Mouse (Mus musculus): Measurements from ENCODE around the gene Dctn2. TPM values are rescaled to one million over a fixed set of nuclear protein-coding genes. Genes with fewer than 3 reads are reported as not detected.

The Dctn2 gene
- 74.6 TPM for polyA plus RNA-seq (2017; shearing (Covaris generic))

DNA sequence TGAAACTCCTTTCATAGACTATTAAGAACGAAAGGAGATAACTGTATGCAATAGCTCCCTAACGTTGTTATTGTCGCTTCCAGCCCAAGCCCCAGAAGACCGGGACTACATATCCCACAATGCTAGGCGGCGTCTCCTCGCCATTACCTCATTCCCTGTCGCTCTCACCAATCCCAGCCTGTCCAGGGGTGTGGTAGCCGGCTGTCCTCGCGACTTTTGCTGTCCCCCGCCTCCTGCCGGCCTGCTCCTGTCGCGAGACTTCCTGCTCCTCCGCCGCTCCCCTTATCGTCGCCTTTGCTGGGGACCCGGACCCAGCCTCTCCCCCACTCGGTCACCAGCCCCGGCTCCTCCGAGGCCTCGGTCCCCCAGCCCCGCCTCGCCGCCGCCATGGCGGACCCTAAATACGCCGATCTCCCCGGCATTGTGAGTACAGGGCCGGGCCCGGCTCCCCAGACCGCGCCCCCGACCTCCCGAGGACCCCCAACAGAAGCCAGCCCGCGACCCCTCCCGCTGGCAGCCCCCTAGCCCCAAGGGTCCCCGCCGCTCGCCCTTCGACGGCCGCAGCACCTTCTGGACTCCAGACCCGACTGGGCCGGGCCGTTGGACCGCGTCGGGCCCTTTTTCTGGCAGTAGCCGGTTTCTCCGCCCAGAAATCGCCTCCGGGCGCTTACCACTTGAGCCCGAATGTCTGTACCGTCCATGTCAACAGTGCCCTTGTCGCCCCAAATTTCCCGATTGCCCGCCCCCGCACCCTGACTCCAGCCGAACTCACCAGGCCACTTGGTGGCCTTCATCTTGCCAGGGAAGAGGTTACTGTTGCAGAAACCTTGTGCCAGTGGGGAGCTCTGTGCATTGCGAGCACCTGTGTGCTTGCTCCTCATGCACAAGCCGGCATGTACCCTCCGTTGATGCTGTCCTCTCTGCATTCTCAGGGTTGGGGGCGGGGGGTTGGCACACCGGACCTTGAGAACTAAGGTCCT, at the start of gene Dctn2:
Dctn2 (plus strand) TSS at position 257 of the 980 bp plus-strand sequence.

DNA sequence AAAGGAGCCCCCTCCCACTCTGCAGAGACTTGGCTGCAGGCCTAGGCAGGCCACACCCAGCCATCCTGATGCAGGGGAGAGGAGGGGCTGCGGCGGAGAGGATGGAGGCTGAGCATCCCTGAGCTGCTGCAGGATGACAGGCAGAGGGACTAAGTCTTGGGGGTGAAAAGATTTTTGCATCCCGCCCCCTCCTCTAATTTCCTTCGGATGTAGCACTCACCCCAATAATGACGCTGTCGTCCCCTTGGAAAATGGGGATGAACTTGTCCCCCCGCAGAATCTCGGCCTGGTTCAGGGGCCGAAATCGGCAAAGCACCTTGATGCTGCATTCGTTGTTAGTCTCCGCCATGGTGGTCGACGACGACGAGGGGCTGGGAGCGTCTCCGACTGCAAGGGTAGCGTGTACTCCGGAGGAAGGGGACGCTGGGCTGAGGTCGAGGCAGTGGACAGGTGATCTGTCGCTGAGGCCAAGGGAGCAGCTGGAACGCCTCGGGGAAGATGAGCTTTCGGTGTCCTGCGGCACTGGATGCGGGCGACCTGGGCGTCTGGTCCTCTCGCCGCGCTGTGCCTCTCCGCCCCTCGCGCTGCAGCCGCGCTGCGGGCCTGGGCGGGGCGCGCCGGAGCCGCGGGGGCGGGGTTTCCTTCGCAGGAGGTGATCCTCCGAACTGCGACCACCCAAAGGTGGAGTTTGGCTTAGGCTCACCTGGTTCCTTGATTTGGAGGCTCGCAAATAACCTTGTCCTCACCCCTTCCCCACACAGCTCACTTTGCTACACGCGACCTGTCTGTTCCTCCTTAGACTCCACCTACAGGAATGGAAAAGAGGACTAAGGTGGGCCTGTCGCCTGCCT, 3.4 kb upstream of the Dctn2 start, which contains the start of gene Kif5a:
Kif5a (minus strand) TSS at position 801 of the 851 bp plus-strand sequence.

DNA sequence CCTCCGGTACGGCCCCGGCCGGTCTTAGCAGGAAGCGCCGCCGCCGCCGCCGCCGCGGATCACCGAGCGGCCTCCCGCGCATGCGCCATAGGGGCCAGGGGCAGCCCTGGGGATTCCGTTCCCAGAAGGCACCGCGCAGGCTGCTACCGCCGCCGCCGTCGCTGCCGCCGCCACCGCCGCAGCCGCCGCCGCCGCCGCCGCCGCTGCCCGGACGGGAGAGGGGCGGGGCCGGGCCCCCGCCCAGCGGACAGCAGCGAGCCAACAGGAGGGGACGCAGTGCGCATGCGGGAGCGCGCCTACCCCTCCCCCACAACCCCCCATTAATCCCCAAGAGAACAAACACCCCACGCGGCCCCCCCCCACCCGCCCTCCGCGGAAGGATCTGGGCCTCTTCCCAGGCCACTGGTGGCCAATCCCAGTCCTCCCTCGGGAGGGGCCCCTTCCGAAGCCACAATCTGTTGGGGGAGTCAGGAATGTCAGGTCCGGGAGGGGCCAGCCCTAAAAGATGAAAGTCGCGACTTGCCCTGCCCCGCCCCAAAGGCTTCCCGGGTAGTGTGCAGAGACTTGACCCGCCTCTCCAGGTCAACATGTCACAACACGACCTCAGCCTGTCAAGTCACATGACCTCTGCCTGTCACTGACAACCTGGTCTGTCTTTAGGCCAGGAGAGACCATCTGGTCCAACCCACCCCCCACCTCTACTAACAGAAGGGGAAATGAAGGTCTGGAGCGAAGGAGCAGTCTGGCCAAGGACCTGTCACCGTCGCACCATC, 22.8 kb downstream of the Dctn2 start, which contains the start of gene Mbd6:
Mbd6 (minus strand) TSS at position 219 of the 773 bp plus-strand sequence.

DNA sequence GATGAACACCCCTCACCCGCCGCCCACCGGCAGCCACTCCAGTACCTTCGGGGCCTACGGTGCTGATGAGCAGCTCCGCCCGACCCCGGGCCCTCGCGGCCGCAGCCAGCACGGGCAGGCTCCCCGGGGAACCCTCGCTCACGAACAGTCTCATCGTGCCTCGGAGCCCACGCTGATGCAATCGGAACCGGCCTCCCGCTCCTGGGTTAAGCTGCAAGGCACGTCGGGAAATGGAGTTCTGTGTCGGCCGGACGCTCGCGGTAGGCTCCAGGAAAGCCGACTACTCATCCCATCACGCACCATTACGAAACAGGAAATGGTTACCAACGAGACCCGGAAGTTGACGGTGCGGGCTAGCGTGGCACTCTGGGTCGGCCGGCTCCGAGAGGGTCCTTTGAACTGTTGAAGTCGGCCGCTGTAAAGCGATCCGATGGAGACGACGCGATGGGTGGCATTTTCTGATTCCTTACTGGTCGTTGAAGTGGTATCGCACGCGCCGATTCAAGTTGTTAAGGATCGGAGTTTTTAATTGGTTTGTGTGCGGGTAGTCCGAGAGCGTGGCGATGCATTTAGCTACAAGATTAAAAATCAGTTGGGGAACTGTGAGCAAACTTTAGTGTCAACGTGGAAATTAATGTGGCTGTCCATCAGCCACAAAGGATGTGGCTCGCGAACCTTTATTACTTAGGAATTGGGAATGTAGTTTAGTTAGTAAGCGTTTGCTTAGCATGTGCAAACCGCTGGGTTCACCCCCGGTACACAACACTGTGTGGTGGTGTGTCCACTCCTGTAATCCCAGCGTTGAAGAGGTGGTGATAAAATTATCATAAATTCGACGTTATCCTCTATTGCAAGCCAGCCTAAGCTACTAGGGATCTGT, 45.5 kb downstream of the Dctn2 start, which contains the start of gene Mars:
Mars (minus strand) TSS at position 311 of the 880 bp plus-strand sequence.

DNA sequence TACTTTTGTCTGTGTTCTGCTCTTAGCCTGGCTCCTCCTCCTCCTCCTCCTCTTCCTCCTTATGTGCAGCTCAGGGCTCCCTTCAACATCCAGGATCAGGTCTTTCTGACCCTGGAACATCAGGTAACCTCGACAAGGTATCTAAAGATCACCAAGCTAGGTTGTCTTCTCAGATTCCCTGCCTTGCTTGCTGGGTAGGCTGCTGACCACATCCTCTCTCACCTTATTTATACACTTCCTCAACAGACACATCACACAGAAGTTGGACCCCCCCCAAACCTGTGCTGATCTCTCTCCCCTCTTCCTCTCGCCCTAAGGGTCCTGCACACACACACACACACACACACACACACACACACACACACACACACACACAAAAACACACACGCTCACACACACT, 55.5 kb downstream of the Dctn2 start, which contains the start of gene Arhgap9:
Arhgap9 (plus strand) TSS at position 344 of the 400 bp plus-strand sequence.

Other genes with a start within 250 kb of the Dctn2 start
- gene Tsfm, start 235.5 kb upstream of the Dctn2 start, polyA plus RNA-seq (2017; shearing (Covaris generic)) = 21.6 TPM
- gene Mettl1, start 225.0 kb upstream of the Dctn2 start, polyA plus RNA-seq (2017; shearing (Covaris generic)) = 12.8 TPM
- gene Eef1akmt3, start 224.9 kb upstream of the Dctn2 start, polyA plus RNA-seq (2017; shearing (Covaris generic)) = 0.41 TPM
- gene Cyp27b1, start 218.1 kb upstream of the Dctn2 start, polyA plus RNA-seq (2017; shearing (Covaris generic)) = not detected
- gene March9, start 206.2 kb upstream of the Dctn2 start, polyA plus RNA-seq (2017; shearing (Covaris generic)) = 1.2 TPM
- gene Cdk4, start 202.8 kb upstream of the Dctn2 start, polyA plus RNA-seq (2017; shearing (Covaris generic)) = 125 TPM
- 110 TPM for gene Tspan31, start 196.1 kb upstream of the Dctn2 start, polyA plus RNA-seq (2017; shearing (Covaris generic))
- gene Agap2, start 191.1 kb upstream of the Dctn2 start, polyA plus RNA-seq (2017; shearing (Covaris generic)) = 19.0 TPM
- 154 TPM for gene Os9, start 145.2 kb upstream of the Dctn2 start, polyA plus RNA-seq (2017; shearing (Covaris generic))
- gene B4galnt1, start 101.1 kb upstream of the Dctn2 start, polyA plus RNA-seq (2017; shearing (Covaris generic)) = 677 TPM
- 11.0 TPM for gene Slc26a10, start 85.7 kb upstream of the Dctn2 start, polyA plus RNA-seq (2017; shearing (Covaris generic))
- not detected for gene Arhgef25, start 76.3 kb upstream of the Dctn2 start, polyA plus RNA-seq (2017; shearing (Covaris generic))
- gene Dtx3, start 70.6 kb upstream of the Dctn2 start, polyA plus RNA-seq (2017; shearing (Covaris generic)) = 109 TPM
- 28.9 TPM for gene Pip4k2c, start 54.8 kb upstream of the Dctn2 start, polyA plus RNA-seq (2017; shearing (Covaris generic))
- not detected for gene Kif5a, start 3.0 kb upstream of the Dctn2 start, polyA plus RNA-seq (2017; shearing (Covaris generic))
- 8.4 TPM for gene Mbd6, start 22.6 kb downstream of the Dctn2 start, polyA plus RNA-seq (2017; shearing (Covaris generic))
- 55.4 TPM for gene Mars, start 45.4 kb downstream of the Dctn2 start, polyA plus RNA-seq (2017; shearing (Covaris generic))
- gene Arhgap9, start 55.6 kb downstream of the Dctn2 start, polyA plus RNA-seq (2017; shearing (Covaris generic)) = 193 TPM
- gene Gli1, start 75.6 kb downstream of the Dctn2 start, polyA plus RNA-seq (2017; shearing (Covaris generic)) = 0.09 TPM
- gene Inhbe, start 88.0 kb downstream of the Dctn2 start, polyA plus RNA-seq (2017; shearing (Covaris generic)) = not detected
- gene Inhbc, start 104.1 kb downstream of the Dctn2 start, polyA plus RNA-seq (2017; shearing (Covaris generic)) = not detected
- 42.4 TPM for gene R3hdm2, start 114.0 kb downstream of the Dctn2 start, polyA plus RNA-seq (2017; shearing (Covaris generic))
- not detected for gene Stac3, start 235.3 kb downstream of the Dctn2 start, polyA plus RNA-seq (2017; shearing (Covaris generic))
- gene Ndufa4l2, start 248.6 kb downstream of the Dctn2 start, polyA plus RNA-seq (2017; shearing (Covaris generic)) = not detected

All from effector memory CD4-positive, alpha-beta T cell, adult 5 months (primary cell).